Mouse (Mus musculus): ENCODE data around the gene Gm49425.
"Not testable (repeated sequence)": the region's sequence is repeated elsewhere in the genome, so short reads cannot be mapped to it uniquely, and the experiment has no call there.

Gm49425 gene

GRCm38 (mm10) chr15:101517161-101517560 lies at the start of gene Gm49425:
Gm49425 (minus strand) TSS chr15:101517261.
- DNase-seq = not testable (repeated sequence)

- peak in 1 of 2 experiments; percentile 11 for DNase-seq
These were observed 45.8 kb upstream of the Gm49425 start, which contains the start of gene Krt90 for GRCm38 (mm10) chr15:101562850-101563249. Krt90 (minus strand) TSS chr15:101562950.

GRCm38 (mm10) chr15:101558034-101558646 lies 41.1 kb upstream of the Gm49425 start:
- peak in 1 of 2 experiments; percentile 9 for DNase-seq

DNA sequence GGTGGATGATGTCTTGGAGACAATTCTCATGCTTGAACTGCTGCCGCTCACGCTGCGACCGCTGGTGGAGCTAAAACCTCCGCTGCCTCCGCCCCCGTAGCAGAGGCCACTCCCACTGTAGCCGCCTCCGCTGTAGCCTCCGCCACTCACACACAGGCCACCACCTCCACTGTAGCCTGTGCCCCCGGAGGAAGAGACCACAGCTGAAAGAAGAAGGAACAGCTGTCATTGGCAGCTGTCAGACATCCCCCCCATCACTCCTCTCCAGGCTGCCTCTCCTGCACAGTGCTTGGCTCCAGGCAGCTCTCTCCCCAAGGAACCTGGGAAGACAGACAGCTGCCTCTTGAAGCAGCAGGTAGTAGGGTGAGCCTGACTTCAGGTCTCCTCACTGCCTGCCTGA lies 36.1 kb upstream of the Gm49425 start:
- DNase-seq = peak; percentile 57 to 70

GRCm38 (mm10) chr15:101552188-101552587 lies 35.1 kb upstream of the Gm49425 start:
- no peak for DNase-seq

DNA sequence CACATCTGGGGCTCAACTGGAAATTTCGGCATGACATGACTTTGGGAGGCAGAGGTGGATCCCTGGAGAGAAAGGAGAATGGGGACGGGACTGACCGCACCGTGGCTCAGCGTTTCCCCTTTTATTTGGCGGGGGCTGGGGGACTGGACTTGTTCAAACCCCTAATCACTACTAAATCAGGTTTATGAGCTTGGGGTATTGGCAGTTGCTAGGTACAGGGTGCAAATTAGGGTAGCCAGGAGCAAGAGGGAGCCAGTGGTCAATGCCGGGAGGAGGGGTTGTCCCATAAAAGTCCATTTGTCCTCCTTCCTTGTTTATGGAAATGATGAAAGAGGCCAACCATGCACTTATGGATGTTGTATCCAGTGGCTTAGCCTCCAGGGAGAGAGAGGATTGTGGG lies 33.5 kb upstream of the Gm49425 start, which contains the start of gene Krt82:
Gene Krt82 (minus strand): TSS at position 101 of the 400 bp plus-strand sequence.
- no peak for DNase-seq

- DNase-seq = no peak
These were observed 27.4 kb upstream of the Gm49425 start for GRCm38 (mm10) chr15:101544478-101544877.

GRCm38 (mm10) chr15:101542543-101542942 lies 25.5 kb upstream of the Gm49425 start:
- no peak for DNase-seq

DNA sequence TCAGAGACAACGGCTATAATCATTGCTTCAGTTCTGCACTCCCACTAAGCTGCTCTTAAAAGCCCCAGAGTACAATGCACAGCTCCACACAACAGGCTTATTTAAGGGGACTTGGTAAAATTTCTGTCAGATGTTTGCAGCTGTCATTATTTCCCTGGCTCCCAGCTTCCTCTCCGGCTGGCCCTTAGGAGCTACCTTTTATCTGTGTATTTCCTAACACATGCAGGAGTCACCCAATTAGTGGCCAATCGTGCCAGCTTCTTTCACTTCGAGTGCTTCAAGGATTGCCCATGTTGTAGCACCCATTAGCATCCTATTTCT lies 21.5 kb upstream of the Gm49425 start:
- DNase-seq = peak in 1 of 2 experiments; percentile 40

DNA sequence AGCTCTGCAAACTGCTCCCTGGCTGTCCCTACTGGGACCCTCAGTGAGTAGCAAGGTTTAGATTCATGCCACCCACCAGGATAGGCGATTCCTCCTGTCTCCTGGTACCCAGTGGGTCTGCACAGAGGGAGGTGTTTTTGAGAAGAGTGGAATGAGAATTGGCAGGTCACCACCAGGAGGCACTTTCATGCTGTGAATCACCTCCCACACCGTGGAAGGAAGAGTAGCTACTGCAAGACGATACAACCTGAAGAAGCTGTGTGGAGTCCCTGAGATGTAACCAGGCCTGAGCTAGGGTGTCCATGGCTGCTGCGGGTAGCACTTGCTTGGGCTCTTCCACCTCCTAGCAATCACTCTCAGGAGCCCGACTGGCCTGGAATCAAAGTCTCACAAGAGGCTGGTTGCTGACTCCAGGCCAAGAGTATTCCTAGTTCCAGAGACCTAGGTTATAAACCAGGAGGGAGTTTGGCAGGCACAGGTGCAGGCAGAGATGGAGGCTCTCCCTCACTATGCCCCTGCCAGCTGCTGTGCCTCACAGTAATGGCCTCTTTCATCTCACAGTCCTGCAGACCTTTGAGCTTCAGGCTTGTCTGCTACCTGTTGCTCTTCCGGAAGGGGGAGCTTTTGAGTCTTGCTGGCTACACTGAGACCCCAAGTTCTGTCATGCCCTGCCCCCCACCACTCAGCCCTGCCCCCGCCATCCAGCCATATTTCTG lies 21.0 kb upstream of the Gm49425 start:
- peak in 1 of 2 experiments; percentile 41 for DNase-seq

GRCm38 (mm10) chr15:101536054-101536850 lies 19.2 kb upstream of the Gm49425 start:
- DNase-seq = no peak

DNA sequence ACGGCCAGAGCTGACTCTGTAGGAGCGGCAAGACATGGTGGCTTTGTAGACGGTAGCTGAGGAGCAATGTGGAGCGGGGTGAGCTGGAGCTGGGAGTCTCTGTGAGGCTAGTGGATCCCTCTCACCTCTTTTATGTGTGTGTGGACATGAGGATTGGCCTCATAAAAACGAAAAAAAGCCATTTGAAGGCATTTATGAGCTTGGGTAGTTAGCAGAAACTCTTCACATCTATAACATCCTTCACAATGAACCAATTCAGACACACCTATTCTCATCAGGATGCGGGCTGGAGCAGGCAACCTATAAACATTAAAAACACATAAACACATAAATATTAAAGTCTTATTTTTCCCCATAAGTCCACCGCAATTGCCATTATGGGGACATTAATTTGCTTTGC lies 15.7 kb upstream of the Gm49425 start, which contains the start of gene Krt84:
Gene Krt84 (minus strand): TSS at position 101 of the 400 bp plus-strand sequence.
- DNase-seq = no peak

GRCm38 (mm10) chr15:101522556-101523232 lies 5.6 kb upstream of the Gm49425 start:
- DNase-seq = no peak

DNA sequence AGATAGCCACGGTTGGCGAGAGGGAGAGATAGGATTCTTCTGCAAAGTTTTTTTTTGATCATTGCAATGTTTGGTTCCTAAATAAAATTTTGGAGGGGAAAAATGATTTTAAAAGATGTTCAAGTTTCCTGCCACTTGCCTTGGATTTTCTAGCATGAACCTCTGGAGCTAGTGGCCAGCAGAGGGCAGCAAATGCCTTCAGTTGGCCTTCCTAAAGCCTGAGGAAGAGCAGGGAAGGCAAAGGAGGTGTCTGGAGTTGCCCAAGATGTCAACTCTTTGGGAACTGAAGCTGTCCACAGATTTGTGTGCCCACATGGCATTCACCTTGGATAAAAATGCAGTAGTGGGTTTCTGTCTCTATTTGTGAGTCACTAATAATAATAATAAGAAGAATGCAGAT lies 2.7 kb upstream of the Gm49425 start:
- DNase-seq = peak; percentile 57 to 75

GRCm38 (mm10) chr15:101508247-101508646 lies 8.8 kb downstream of the Gm49425 start:
- DNase-seq = peak in 1 of 2 experiments; percentile 50

- no peak for DNase-seq
These were observed 9.9 kb downstream of the Gm49425 start for GRCm38 (mm10) chr15:101506896-101507758.

DNA sequence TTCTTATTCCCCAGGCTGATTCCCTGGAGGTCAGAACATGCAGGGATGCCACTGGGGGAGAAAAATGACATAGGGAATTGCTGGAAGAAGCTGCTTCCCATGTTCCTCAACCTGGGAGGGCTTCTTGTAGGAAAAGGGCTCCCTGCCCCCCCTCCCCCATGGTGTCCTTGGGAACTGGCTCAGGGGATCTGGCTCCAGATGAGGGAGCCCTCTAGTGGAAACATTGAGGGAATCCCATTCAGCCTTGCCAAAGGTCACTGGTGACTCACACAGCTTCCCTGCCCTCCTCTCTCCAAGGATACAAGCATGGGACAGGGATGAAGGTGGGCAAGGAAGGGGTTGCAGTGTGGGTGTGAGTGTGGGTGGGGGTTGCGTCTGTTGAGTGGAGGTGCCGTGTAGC lies 19.9 kb downstream of the Gm49425 start:
- peak in 1 of 2 experiments; percentile 37 for DNase-seq

DNA sequence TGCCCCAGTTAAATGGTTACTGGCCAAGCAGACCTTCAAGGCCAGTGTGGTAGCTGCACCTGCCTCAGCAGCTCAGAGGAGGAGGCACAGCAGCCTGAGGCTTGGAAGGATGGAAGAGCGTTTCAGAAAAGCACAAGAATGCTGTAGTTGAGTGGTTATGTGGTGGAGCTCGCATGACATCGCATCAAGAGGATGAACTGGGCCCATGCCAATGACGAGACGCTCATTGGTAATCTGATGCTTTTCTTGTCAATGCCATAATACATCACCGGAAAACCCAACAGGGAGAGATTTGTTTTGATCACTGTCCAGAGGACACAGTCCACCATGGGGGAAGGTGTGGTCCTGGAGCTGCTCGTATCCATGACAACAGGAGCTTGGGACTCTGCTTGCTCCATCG lies 21.8 kb downstream of the Gm49425 start:
- DNase-seq = no peak

DNA sequence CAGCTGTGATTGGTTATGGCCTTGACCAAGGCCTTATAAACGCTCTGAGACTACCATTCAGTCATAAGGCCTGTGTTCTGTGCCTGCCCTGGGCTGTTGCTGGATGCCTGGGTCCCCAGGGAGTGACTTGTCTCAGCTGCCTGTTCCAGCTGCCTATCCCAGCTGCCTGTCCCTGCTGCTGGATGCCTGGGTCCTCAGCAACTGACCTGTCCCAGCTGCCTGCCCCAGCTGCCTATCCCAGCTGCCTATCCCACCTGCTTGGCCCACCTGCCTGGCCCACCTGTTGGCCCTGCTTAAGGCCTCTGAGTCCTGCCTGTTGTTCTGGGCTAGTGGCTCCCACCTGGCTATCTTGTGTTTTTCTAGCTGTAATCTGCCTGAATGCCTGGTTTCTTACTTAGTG lies 22.9 kb downstream of the Gm49425 start:
- DNase-seq = no peak

GRCm38 (mm10) chr15:101493713-101494112 lies 23.3 kb downstream of the Gm49425 start:
- DNase-seq = no peak

DNA sequence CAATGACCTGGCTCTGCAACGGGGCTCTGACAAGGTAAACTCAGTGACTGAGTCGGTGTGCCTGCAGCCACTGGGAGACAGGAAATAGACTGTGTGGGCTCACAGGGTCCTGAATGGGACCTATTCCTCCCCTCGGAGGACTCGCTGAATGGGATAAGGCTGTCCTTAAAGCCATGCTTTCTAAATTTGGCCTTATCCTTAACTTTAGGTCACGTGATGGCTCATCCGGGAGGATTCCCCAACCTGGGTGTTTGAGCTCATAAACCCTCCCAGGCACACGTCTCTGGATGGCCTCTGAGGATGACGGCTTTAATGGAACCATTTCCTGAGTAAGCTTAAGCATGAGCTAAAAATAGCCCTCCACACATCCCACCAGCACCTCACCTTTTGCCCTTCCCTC lies 24.3 kb downstream of the Gm49425 start:
- no peak for DNase-seq

GRCm38 (mm10) chr15:101491431-101491830 lies 25.6 kb downstream of the Gm49425 start, which contains the start of gene Krt83:
Krt83 (minus strand) TSS chr15:101491512.
- DNase-seq = no peak

Measured in lung, postnatal 4 days (tissue).